Mouse (Mus musculus) macrophage (primary cell): ENCODE results near the gene Bap1. TPM values are rescaled to one million over a fixed set of nuclear protein-coding genes. Genes with fewer than 3 reads are reported as not detected.

Experiments
- H3K27ac ChIP-seq: fragments of 350-480 bp; formaldehyde crosslinking; 2 replicates; pipeline ENCODE4 v1.9.0; 2021
- H3K36me3 ChIP-seq: fragments of 350-480 bp; formaldehyde crosslinking; 2 replicates; pipeline ENCODE4 v1.9.0; 2021; ENCODE audit errors: inconsistent target
- H3K4me3 ChIP-seq: fragments of 350-480 bp; formaldehyde crosslinking; 2 replicates; pipeline ENCODE4 v1.9.0; 2021; ENCODE audit errors: inconsistent target
- H3K79me2 ChIP-seq: fragments of 350-480 bp; formaldehyde crosslinking; 2 replicates; pipeline ENCODE4 v1.9.0; 2021; ENCODE audit errors: inconsistent target
- WGBS: methylation state at CpG from one replicate; pipeline ENCODE4 v1.1.7; 2026; ENCODE audit warnings: inconsistent platforms; ENCODE audit not compliant: missing documents; 5-methylcytosine and 5-hydroxymethylcytosine counted together
- polyA plus RNA-seq: library from polyadenylated mRNA; stranded (reverse); fragments of 250-400 nt; gene quantifications from 3 replicates; pipeline ENCODE4 v1.2.4, GENCODE M21; 2018; ENCODE audit warnings: inconsistent platforms

The Bap1 gene
- polyA plus RNA-seq, 1 experiment from 2014 or later: 28.5 TPM

GRCm38 (mm10) chr14:31250222-31251083 is 797 bp upstream of the Bap1 start:
- peaks cover 29% of the 10 kb centered on the region for H3K36me3 ChIP-seq
- H3K79me2 ChIP-seq: peaks cover 26% of the 10 kb centered on the region
- H3K27ac ChIP-seq: peak overlapping the region; percentile 65
- peak overlapping the region; percentile 58 for H3K4me3 ChIP-seq
- 13% methylated on average over 38 of the region's 38 CpGs for WGBS

DNA sequence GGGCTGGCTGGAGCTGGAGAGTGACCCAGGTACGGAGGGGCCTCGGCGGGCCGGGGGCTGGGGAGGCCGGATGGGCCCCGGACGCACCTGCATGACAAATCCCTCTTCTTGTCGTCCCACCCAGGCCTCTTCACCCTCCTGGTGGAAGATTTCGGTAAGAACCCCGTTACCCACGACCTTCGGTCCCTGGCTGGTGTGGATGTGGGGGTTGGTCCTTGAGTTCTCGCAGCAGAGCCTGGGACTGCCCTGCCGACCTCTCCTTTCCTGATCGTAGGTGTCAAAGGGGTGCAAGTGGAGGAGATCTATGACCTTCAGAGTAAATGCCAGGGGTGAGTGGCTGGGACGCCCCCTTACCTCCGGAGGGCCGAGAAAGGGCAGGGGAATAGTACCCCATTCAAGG is 376 bp downstream of the Bap1 start:
- WGBS: 1% methylated on average over 15 of the region's 18 CpGs

DNA sequence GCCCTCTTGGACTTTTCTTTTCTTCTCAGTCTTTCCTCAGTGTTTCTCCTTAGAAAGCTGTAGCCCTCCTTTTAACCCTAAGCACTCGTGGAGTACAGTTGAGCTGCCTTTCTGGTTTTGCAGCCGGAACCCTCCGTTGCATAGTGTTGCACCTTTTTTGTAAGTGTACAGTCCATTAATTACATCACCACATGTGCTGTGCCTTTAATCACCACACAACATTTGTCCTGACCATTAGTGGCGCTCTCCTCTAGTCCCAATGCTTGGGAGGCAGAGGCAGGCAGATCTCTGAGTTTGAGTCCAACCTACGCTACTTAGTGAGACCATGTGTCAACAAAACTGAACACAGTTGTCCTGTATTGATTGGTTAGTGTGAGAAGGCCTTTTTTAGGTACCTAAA is 841 bp downstream of the Bap1 start:
- Histone ChIP-seq H3K79me2 (peaks cover 26% of the 10 kb centered on the region), H3K36me3 (peaks cover 45% of the 10 kb centered on the region), H3K4me3 (peak overlapping the region; percentile 99), H3K27ac (peak overlapping the region; percentile 46)
- 84% methylated on average over 5 of the region's 5 CpGs for WGBS

More for the DNA sequence above, 376 bp downstream of the Bap1 start:
- H3K36me3 ChIP-seq: peaks cover 40% of the 10 kb centered on the region
- peak overlapping the region; percentile 46 for H3K27ac ChIP-seq
- H3K79me2 ChIP-seq: peaks cover 26% of the 10 kb centered on the region
- peak overlapping the region; percentile 99 for H3K4me3 ChIP-seq

GRCm38 (mm10) chr14:31258476-31259050 is 7.3 kb downstream of the Bap1 start:
- WGBS: 97% methylated on average over 14 of the region's 14 CpGs
- H3K79me2 ChIP-seq: peaks cover 4% of the 10 kb centered on the region; the same call in 1 of the 2 replicates
- H3K4me3 ChIP-seq: no peak overlapping the region
- H3K27ac ChIP-seq: no peak overlapping the region
- peaks cover 72% of the 10 kb centered on the region for H3K36me3 ChIP-seq

DNA sequence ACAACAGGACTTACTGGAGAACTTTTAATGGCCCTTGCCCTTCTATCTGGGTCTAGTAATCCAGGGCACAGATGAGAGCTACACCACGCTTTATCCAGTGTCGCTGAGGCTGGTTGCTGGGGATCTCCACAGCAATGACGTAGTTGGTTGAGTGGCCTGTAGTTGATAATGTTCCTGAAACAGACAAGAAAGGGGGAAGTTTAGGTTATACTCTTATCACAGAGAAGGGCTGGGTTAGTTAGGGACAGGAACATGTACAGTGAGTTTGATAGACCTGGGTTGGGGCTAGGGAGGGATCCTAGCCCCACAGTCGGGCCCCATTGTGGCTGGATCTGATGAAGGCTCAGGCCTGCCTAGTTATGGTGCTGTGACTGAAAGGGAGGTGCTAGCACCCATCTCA is 9.1 kb downstream of the Bap1 start:
- Histone ChIP-seq H3K27ac (no peak overlapping the region), H3K4me3 (no peak overlapping the region), H3K79me2 (no peaks in the 10 kb centered on the region), H3K36me3 (peaks cover 54% of the 10 kb centered on the region)
- WGBS: 96% methylated on average over 4 of the region's 4 CpGs

DNA sequence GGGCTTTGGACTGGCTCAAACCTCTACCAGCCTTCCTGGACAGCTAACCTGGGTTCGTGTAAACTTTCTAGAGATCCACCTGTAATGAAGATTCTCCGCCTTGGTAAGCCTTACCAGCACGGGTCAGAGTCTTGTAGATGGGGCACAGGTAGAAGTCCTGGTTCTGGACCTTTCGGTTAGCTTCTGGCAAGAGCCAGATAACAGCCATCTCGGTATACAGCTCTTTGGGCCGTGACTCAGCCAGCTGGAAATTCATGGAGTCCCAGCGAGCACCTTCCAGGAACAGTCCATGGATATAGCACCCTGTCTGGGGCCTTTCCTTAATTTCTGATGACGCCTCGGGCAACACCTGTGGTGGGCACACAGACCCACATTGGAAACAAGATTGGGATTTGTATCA is 9.7 kb downstream of the Bap1 start:
- H3K4me3 ChIP-seq: no peak overlapping the region
- H3K79me2 ChIP-seq: no peaks in the 10 kb centered on the region
- WGBS: 94% methylated on average over 9 of the region's 9 CpGs
- H3K27ac ChIP-seq: no peak overlapping the region
- peaks cover 48% of the 10 kb centered on the region for H3K36me3 ChIP-seq

- 95% methylated on average over 9 of the region's 11 CpGs for WGBS
- Histone ChIP-seq H3K4me3 (no peak overlapping the region), H3K27ac (no peak overlapping the region), H3K79me2 (no peaks in the 10 kb centered on the region), H3K36me3 (no peaks in the 10 kb centered on the region)
Observed at GRCm38 (mm10) chr14:31267649-31268048, 16.4 kb downstream of the Bap1 start.

- H3K4me3 ChIP-seq: no peak overlapping the region
- H3K36me3 ChIP-seq: no peaks in the 10 kb centered on the region
- H3K79me2 ChIP-seq: no peaks in the 10 kb centered on the region
- WGBS: 91% methylated on average over 9 of the region's 9 CpGs
- H3K27ac ChIP-seq: no peak overlapping the region
Observed at GRCm38 (mm10) chr14:31268301-31269001, 17.2 kb downstream of the Bap1 start.

DNA sequence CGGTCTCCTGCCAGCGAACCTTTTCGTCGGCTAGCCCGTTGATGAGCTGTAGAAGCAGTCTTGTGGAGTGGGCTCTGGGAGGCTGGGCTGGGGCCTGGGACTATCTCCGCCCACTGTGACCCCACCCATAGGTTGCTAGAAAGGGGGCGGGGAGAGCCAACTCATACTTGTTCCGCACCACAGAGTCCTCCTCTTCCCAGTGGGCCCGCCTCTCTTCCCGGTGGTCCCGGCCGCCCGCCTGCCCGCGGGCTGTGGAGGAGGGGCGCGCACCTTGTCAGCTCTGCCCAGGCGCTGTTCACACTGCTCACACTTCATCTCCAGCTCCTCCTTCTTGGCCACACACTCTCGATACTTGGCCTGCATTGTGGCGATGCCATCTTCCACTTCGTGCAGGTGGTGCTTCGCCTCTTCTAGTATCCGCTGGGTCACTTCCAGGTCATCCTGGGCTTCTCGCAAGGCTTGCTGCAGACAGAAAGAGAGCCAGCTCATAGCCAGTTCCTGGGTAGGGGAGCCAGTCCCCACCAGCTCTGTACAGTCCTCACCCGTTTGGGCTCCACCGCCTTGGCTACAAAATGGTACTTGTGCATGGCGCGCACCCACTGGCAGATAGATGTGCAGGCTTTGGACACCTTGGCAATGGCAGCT is 18.3 kb downstream of the Bap1 start:
- H3K36me3 ChIP-seq: no peaks in the 10 kb centered on the region
- H3K27ac ChIP-seq: no peak overlapping the region
- no peaks in the 10 kb centered on the region for H3K79me2 ChIP-seq
- no peak overlapping the region for H3K4me3 ChIP-seq
- WGBS: 33% methylated on average over 27 of the region's 28 CpGs

- WGBS: 92% methylated on average over 6 of the region's 6 CpGs
- H3K4me3 ChIP-seq: no peak overlapping the region
- no peaks in the 10 kb centered on the region for H3K79me2 ChIP-seq
- H3K36me3 ChIP-seq: no peaks in the 10 kb centered on the region
- H3K27ac ChIP-seq: no peak overlapping the region
Observed at GRCm38 (mm10) chr14:31271121-31271520, 19.9 kb downstream of the Bap1 start.

- 29% methylated on average over 7 of the region's 7 CpGs for WGBS
- no peaks in the 10 kb centered on the region for H3K79me2 ChIP-seq
- no peak overlapping the region for H3K4me3 ChIP-seq
- no peak overlapping the region for H3K27ac ChIP-seq
- H3K36me3 ChIP-seq: no peaks in the 10 kb centered on the region
Observed at GRCm38 (mm10) chr14:31272164-31272563, 20.9 kb downstream of the Bap1 start.

DNA sequence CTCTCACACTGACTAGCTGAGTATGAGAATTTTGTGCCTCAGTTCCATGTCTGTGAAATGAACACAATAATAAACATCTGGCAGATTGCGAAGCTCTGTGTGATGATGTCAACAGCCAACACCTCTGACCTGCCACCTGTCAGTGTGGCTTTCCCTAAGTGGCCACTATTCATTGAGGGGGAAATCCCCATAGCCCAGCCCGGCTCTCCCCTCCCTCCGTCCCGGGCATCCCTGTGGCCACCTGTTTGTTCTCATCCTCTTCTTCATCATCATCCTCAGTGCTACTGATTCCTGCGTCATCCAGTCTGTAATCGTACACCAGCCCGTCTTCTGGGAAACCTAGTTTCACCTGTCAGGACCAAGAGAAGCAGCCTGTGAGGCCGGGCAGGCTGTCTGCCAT is 34.5 kb downstream of the Bap1 start:
- no peak overlapping the region for H3K4me3 ChIP-seq
- H3K36me3 ChIP-seq: no peaks in the 10 kb centered on the region
- H3K79me2 ChIP-seq: no peaks in the 10 kb centered on the region
- WGBS: 90% methylated on average over 8 of the region's 8 CpGs
- no peak overlapping the region for H3K27ac ChIP-seq
